Mouse (Mus musculus) gastrocnemius, adult 2 months (tissue): Measurements from ENCODE around the gene Gm10974. TPM values are rescaled to one million over a fixed set of nuclear protein-coding genes. Genes with fewer than 3 reads are reported as not detected.

Experiments used
- DNase-seq: peaks from one replicate; pipeline ENCODE4 v3.0.0; 2022
- H3K27ac ChIP-seq: fragments of 200-600 bp; 2 replicates; pipeline ENCODE4 v1.8.1; 2022; ENCODE audit warnings: mild to moderate bottlenecking
- H3K4me3 ChIP-seq: fragments of 200-600 bp; 2 replicates; pipeline ENCODE4 v1.8.1; 2022; ENCODE audit warnings: mild to moderate bottlenecking, moderate library complexity
- CTCF ChIP-seq: fragments of 200-600 bp; IDR thresholded peaks from 2 replicates; pipeline ENCODE4 v1.8.1; 2022; ENCODE audit warnings: antibody characterized with exemption, mild to moderate bottlenecking, moderate library complexity
- intact Hi-C: fragments of 180-260 bp; cut with DNase I; formaldehyde crosslinking; loops from one replicate; pipeline ENCODE4 v1.15.1; 2025
- total RNA-seq, 2 experiments: library from RNA; stranded (reverse); gene quantifications; 2 replicates each; pipeline ENCODE4 v1.2.3; 2021

The Gm10974 gene
- total RNA-seq, 2 experiments from 2014 or later: not detected

DNA sequence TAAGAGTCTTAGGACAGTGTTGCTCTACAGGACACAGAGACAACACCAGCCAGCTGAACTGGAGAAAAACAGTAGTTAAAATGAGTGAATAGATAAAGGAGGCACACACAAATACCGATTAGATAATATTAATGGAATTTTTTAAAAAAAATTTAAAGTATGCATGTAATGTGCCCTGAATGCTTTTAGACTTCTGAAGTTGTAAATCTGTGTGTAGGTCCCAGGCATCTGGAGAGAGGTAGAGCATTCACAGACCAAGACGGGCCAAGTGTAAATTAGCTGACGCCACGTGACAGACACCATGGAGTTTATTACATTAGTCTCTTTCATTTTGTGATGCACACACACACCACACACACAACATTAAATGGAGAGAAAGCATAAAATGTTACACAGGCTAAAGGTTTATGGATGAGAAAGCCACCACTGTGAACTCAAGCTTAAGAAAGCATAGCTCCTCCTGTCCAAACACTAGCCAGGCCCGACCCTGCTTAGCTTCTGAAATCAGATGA, 4.3 kb downstream of the Gm10974 start:
- Histone ChIP-seq H3K4me3 (no peak overlapping the region), H3K27ac (peak overlapping the region; percentile 55)
- intact Hi-C loops: no loop called here
- no peak for TF ChIP-seq CTCF
- DNase-seq: no peak

DNA sequence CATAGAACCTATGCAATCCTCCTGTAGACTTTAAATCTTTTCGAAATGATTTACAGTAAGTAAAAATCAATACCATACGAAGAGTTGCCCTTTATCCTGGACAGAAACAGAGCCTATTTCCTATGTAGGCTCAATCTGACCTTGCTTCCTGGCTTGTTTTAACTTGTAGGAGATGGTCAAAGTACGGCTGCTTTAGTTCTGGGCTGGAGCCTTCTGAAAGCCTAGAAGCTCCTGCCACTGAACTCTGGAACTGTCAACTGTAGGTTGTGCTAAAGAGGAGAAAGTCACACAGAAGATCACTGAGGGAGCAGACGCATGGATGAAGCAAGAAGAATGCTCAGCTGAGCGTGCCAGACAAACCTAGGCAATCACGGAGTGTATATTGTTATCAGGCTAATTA, 5.3 kb downstream of the Gm10974 start:
- Histone ChIP-seq H3K27ac (peak overlapping the region; percentile 55; the same call in 1 of the 2 replicates), H3K4me3 (no peak overlapping the region)

DNA sequence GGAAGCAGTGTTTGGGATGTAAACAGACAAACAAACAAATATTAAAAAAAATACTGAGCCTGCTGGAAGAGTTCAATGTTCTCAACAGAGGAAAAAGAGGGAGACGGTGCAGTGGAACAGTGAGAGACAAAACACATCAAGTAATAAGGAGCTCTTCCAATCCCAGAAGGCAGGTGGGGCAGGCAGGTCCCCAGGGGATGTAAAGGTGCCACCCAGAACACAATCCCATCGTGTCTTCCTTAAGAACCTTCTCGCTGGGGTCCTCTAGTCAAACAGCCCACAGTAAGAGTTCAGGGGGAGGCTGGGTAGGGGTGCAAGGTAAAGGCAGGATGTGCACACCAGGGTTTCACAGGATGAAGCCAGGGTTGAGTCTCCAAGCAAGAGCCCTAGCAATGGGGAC, 7.7 kb downstream of the Gm10974 start:
- no peak for TF ChIP-seq CTCF
- intact Hi-C loops: no loop called here
- Histone ChIP-seq H3K4me3 (no peak overlapping the region), H3K27ac (no peak overlapping the region)
- DNase-seq: no peak

More for the DNA sequence above, 5.3 kb downstream of the Gm10974 start:
- DNase-seq: no peak
- intact Hi-C loops: no loop called here
- no peak for TF ChIP-seq CTCF

DNA sequence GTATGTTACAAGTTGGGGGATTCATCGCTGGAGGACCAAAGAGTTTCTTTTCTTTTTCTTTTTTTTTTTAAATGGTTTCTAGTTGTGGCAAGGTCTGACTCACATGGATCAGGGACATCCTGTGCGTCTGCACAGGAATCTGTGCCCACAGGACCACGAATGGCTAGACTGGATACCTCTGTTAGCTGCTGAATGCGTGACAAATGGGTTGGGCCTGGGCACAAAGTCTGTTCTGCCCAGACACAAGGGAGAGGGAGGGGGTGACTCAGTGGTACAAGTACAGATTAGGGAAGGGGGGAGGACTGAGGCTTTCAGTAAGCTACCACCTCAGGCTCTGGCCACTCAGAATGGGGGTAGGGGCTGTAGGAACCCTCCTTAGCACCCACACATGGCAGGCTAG, 10.0 kb downstream of the Gm10974 start:
- TF ChIP-seq CTCF: no peak
- H3K4me3 ChIP-seq: no peak overlapping the region
- H3K27ac ChIP-seq: no peak overlapping the region
- no peak for DNase-seq
- intact Hi-C loops: no loop called here

- intact Hi-C loops: no loop called here
- no peak overlapping the region for H3K4me3 ChIP-seq
- no peak for TF ChIP-seq CTCF
- no peak overlapping the region for H3K27ac ChIP-seq
- DNase-seq: no peak
These were observed 10.9 kb downstream of the Gm10974 start for GRCm38 (mm10) chr7:66376560-66376959.

- peak overlapping the region; percentile 64 for H3K27ac ChIP-seq
- DNase-seq: no peak
- no peak for TF ChIP-seq CTCF
- intact Hi-C loops: no loop called here
- peak overlapping the region; percentile 41 for H3K4me3 ChIP-seq
These were observed 18.5 kb downstream of the Gm10974 start for GRCm38 (mm10) chr7:66384213-66384612.

DNA sequence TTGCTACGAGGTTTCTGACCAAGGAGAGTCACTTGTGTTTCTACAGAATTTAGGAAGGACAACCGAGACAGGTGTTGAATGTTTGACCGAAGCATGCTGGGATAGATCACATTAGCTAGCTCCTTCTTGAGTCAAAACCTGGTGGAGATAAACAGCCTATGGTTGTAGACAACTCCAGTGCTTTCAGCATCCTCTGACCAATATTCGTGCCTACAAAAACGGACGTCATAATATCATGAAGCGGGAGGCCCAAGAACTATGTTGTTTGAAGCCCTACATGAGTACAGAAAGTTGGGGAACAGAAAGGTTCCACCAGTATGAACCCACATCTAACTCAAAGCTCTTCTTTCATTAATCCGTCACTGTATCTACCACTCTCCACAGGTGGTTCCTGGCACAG, 19.2 kb downstream of the Gm10974 start:
- Histone ChIP-seq H3K27ac (no peak overlapping the region), H3K4me3 (no peak overlapping the region)
- intact Hi-C loops: loop anchor here (5.0 kb wide), 1 partner anchor 43 kb away; no protein-coding TSS in a partner anchor
- TF ChIP-seq CTCF: no peak
- DNase-seq: no peak

DNA sequence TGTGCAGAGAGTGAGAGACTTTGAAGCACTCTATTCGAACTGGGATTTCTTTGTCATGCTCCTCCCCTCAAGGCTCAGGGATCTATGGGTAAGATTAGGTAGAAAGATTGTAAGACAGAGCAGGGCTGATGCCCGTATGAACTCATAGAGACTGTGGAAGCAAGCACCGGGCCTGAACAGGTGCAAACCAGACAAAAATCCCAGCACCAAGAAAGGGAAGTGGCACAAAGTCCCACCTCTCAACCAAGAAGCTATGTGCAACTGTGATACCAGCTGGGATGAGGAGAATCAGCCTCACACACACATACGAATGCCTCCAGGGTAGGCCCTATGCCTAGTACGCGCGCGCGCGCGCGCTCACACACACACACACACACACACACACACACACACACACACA, 20.1 kb downstream of the Gm10974 start:
- H3K27ac ChIP-seq: no peak overlapping the region; the same call in 1 of the 2 replicates
- intact Hi-C loops: loop anchor here (5.0 kb wide), 1 partner anchor 44 kb away; no protein-coding TSS in a partner anchor

DNA sequence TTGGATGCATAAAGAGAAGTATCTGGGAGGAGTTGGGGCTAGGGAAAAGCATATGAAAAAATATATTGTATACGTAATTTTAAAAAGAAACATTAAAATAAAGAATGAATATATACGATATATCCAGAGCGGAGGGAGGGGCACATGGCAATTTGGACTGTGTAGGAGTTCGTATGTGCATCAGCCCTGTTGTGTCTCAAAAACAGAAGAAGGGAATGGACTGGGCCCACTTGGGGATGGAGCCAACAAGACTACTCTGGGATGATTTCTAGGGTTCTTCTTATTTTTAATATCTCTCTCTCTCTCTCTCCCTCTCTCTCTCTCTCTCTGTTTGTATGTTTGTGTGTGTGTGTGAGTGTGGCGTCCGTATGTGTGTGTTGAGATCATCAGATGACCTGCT, 20.7 kb downstream of the Gm10974 start:
- H3K4me3 ChIP-seq: no peak overlapping the region
- intact Hi-C loops: loop anchor here (5.0 kb wide), 1 partner anchor 44 kb away; no protein-coding TSS in a partner anchor

More for the DNA sequence above, 20.1 kb downstream of the Gm10974 start:
- no peak for DNase-seq
- H3K4me3 ChIP-seq: no peak overlapping the region
- no peak for TF ChIP-seq CTCF

GRCm38 (mm10) chr7:66387419-66387812, 21.7 kb downstream of the Gm10974 start:
- DNase-seq: peak; percentile 39
- intact Hi-C loops: loop anchor here (5.0 kb wide), 1 partner anchor 45 kb away; no protein-coding TSS in a partner anchor
- Histone ChIP-seq H3K27ac (peak overlapping the region; percentile 92), H3K4me3 (peak overlapping the region; percentile 97)
- TF ChIP-seq CTCF: no peak

More for the DNA sequence above, 20.7 kb downstream of the Gm10974 start:
- no peak overlapping the region for H3K27ac ChIP-seq
- TF ChIP-seq CTCF: no peak
- DNase-seq: no peak

- peak; percentile 63 for TF ChIP-seq CTCF
- H3K27ac ChIP-seq: peak within 1 kb of the TSS; percentile 92
- DNase-seq: peak; percentile 79
- intact Hi-C loops: loop anchor here (5.0 kb wide), 1 partner anchor 46 kb away; no protein-coding TSS in a partner anchor
- H3K4me3 ChIP-seq: peak within 1 kb of the TSS; percentile 97
These were observed 22.3 kb downstream of the Gm10974 start, which contains the start of gene Lrrk1 for GRCm38 (mm10) chr7:66387813-66388521. Gene Lrrk1 (minus strand): TSS chr7:66388350.

- intact Hi-C loops: loop anchor here (1.0 to 5.0 kb wide), 2 partner anchors 47 to 79 kb away; no protein-coding TSS in a partner anchor
- peak; percentile 72 for DNase-seq
- peak; percentile 87 for TF ChIP-seq CTCF
- H3K4me3 ChIP-seq: peak overlapping the region; percentile 97
- H3K27ac ChIP-seq: peak overlapping the region; percentile 92
These were observed 23.2 kb downstream of the Gm10974 start for GRCm38 (mm10) chr7:66388621-66389532.
